Mouse (Mus musculus): ENCODE data around the gene Nos2.

GRCm38 (mm10) chr11:78879727-78880126 is 40.9 kb upstream of the Nos2 start:
- TF ChIP-seq HCFC1 (IDR thresholded peaks at IDR 0.05; ENCODE audit: low read depth, low read length) = no peak
- no peak for TF ChIP-seq POLR2A (IDR thresholded peaks at IDR 0.05; ENCODE audit: control insufficient read depth in 1 of 2, insufficient read depth in 1 of 2, low read depth in 1 of 2, low read length in 2 of 2, poor library complexity in 1 of 2)
- no peak for TF ChIP-seq ZMIZ1 (IDR thresholded peaks at IDR 0.05; ENCODE audit: low read depth, low read length)
- no peak for TF ChIP-seq CTCF (IDR thresholded peaks at IDR 0.05 in 2 of 3, conservative IDR thresholded peaks at IDR 0.05 in 1 of 3; ENCODE audit: control insufficient read depth in 1 of 3, insufficient read depth in 1 of 3, low read depth in 2 of 3, low read length in 3 of 3, poor library complexity in 1 of 3, severe bottlenecking in 1 of 3)
- TF ChIP-seq TCF12 (IDR thresholded peaks at IDR 0.05; ENCODE audit: low read depth, low read length) = no peak
- no peak for TF ChIP-seq E2F4 (IDR thresholded peaks at IDR 0.05; ENCODE audit: borderline replicate concordance, low read depth, low read length)
- TF ChIP-seq MAFK (IDR thresholded peaks at IDR 0.05; ENCODE audit: borderline replicate concordance, low read depth, low read length) = no peak
- TF ChIP-seq UBTF (IDR thresholded peaks at IDR 0.05; ENCODE audit: borderline replicate concordance, insufficient read depth, low read depth, low read length) = no peak
- TF ChIP-seq CHD1 (IDR thresholded peaks at IDR 0.05; ENCODE audit: low read depth, low read length) = no peak
- no peak for TF ChIP-seq GABPA (IDR thresholded peaks at IDR 0.05; ENCODE audit: low read depth, low read length)
- TF ChIP-seq USF1 (IDR thresholded peaks at IDR 0.05; ENCODE audit: low read depth, low read length) = no peak
- TF ChIP-seq ZC3H11A (IDR thresholded peaks at IDR 0.05; ENCODE audit: low read depth, low read length) = no peak
- TF ChIP-seq ELF1 (IDR thresholded peaks at IDR 0.05; ENCODE audit: low read depth, low read length) = no peak
